Mouse (Mus musculus): Measurements from ENCODE around the gene Boc.

DNA sequence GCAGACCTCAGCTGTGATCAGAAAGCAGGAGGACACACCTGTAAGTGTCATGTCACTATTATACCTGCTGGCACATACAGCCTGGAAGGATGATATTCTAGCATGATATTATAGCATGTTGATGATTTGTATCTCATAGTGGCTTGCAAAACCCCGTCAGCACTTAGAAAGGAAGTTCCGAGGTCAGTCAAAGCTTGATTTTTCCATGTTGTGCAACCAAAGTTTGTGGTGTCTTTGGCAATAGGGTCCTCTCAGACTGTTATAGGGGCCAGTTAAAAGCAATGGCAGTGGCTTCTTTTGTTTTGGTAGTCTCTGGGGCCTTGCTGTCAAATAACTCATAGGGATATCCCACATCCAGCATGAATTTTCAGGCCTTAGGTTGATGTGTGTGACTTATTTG is 100.8 kb downstream of the Boc start:
- TF ChIP-seq MAFK (IDR thresholded peaks at IDR 0.05; ENCODE audit: insufficient read depth, low read depth, low read length) (no peak), ZC3H11A (IDR thresholded peaks at IDR 0.05; ENCODE audit: borderline replicate concordance, low read depth, low read length) (no peak), CHD2 (IDR thresholded peaks at IDR 0.05; ENCODE audit: low read depth, low read length) (no peak), HCFC1 (IDR thresholded peaks at IDR 0.05; ENCODE audit: borderline replicate concordance, insufficient read depth, low read length) (no peak), ZNF384 (IDR thresholded peaks at IDR 0.05; ENCODE audit: low read depth, low read length) (no peak)
